Mouse (Mus musculus) embryo, embryonic 10.5 days (tissue): ENCODE results near the gene Xrcc1.
A peak's percentile ranks its signal among the peaks of the same experiment; 100 is the strongest.
"Not testable (repeated sequence)": the region's sequence is repeated elsewhere in the genome, so short reads cannot be mapped to it uniquely, and the experiment has no call there.

Experiments
- DNase-seq: peaks from one replicate; pipeline ENCODE4 v3.0.0-alpha.2; 2015; ENCODE audit warnings: low spot score

Gene Xrcc1

DNA sequence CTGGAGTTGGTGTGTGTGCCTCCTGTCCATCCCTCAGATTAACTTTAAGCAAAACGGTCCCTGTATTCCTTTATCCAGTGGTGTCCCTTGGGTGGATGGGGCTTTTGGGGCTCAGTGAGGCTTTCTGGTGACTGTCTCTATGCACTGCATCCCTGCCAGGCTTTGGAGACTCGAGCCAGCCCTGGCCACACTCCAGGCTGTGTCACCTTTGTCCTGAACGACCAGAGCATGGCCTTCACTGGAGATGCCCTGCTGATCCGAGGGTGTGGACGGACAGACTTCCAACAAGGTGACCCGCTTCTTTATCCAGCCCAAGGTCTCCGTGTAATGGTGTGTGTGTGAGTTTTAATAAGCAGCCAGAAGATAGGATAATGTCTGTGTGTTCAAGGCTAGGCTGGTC, 60.0 kb downstream of the Xrcc1 start:
- DNase-seq, result no peak

DNA sequence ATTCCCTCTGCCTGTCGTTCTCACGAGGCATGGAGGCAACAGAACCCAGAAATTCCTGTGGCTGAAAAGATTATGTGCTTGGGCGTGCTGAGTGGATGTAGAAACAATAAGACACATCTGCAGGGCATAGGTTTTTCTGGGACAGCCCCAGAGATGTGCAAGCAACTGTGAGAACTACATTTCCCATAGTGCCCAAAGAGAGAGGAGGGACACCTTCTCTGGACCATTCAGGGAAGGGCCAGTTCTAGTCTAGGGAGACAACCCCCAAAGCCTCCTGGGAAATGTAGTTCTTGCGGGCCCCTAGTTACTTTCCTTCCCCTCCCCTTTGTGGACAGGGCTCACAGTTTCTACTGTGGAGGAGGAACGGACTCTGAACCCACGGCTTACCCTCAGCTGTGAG, 61.9 kb downstream of the Xrcc1 start:
- peak; percentile 71 for DNase-seq

DNA sequence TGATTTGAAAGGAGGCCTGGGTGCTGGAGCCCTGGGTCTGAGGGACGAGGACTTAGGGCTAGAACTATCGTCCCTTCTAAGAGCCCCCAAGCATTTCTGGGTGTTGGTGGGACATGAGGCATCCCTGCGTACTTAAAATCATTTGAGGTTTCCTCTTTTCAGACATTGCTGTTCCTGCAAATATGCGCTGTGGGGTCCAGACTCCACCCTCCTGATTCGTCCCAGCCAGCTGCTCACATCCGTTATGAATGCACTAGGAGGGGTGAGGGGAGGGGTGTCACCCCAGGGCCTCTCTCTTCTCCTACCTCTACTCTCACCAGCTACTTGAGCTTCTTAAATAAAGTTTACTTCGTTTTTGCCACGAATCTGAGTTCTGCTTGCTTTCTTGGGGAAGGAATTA, 62.5 kb downstream of the Xrcc1 start:
- DNase-seq, result no peak

DNA sequence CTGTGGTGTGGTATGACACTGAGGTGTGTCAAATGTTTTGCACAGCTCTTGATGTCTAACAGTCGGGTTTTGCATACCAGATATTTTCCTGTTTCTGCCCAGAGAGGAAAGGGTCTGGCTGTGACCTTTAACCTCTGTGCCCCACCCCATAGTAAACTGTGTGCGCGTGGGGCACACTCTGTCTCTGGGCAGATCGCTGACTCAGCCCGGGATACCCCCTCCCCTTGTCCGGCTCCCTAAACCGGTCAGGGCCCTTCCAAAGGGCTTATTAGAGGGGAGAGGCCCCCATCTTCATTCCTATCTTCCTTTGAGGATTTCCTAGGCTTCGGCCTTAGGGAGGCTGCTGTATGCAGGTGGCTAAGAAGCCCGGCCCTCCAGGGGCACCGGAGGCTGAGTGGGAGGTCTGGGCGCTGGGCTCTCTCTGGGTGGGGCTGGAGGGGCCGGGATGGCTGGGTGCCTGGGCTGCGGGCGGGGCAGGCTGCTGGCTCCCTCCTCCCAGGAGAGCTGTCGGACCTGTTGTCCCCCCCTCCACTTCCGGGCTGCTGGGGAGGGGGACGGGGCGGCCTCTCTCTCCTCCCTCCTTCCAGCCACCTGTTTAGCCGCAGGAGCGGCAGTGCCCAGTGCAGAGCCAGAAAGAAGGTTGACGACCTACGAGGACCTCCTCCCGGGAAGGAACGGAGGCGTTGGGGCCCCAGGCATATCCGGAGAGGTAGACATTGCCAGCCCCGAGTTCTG, 64.2 kb downstream of the Xrcc1 start, which contains the start of gene Phldb3:
Gene Phldb3 (plus strand): TSS at position 620 of the 735 bp plus-strand sequence.
- no peak for DNase-seq

DNA sequence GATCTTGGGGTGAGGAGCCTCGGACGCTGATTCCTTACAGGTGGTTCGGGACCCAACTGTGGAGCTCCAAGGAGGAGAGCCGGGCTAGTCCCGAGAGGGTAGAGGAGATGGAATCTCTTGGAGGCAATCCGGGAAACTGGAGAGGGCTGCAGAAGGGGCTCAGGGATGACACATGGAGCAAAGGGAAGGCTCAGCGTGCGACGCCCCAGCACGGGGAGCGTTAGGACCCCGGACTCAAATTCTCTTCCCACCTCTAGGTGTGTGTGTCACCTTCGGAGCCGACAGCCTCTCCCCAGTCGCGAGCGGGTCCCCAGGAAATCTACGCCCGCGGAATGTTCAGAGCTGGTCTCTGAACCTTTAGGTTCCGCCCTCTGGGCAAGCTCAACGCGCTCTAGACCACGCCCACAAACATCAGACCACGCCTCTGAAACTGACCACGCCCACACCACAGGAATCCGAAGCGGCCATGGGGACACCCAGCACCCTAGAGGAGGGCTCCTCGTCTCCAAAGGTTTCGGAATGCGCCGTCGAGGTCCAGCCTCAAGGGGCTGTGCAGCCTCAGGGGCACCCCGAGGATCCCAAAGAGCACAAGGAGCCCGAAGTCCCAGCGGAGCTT, 64.9 kb downstream of the Xrcc1 start:
- DNase-seq, result peak; percentile 87

DNA sequence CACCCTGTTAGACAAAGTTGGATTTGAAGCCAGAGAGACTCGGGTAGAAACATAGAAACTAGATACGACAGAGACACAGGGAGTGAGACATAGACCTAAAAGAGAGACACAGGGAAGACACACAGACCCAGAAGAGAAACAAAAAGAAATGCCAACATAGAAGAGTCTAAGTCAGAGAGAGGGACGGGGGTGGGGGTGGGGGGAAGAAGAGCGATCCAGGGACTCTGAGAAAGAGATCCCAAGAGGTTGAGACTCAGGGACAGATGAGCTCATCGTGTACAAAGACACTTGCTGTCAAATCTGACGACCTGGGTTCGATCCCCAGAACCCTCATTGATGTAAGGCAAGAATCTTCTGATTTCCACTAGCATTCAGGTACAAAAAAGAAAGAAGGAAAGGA, 65.6 kb downstream of the Xrcc1 start:
- no peak for DNase-seq

DNA sequence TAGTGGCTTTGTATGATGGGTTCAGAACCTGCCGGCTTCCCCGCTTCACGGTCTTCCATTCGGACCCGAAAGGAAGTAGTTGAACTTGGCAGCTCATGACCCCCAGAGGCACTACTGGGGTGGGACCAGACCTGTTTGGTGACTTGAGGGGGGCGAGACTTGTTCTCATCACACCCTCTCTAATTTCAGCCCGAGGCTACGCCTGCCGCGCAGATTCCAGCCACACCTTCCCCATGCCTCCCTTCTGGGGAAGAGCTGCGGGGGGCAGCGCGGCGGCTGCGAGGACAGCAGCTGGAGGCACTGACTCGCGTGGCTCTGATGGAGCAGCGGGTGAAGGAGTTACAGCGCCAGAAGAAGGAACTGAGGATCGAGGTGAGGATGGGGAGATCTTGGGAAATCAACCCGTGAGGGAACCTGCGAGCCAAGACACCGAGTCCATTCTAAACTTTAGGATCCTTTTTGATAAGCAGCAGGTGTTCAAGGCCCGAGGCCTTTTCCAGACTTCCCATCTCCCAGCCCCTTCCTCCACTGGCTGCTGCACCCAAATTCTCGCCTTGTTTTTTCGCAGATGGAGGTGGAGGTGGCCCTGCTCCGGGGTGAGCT, 66.3 kb downstream of the Xrcc1 start:
- DNase-seq, result peak; percentile 8

DNA sequence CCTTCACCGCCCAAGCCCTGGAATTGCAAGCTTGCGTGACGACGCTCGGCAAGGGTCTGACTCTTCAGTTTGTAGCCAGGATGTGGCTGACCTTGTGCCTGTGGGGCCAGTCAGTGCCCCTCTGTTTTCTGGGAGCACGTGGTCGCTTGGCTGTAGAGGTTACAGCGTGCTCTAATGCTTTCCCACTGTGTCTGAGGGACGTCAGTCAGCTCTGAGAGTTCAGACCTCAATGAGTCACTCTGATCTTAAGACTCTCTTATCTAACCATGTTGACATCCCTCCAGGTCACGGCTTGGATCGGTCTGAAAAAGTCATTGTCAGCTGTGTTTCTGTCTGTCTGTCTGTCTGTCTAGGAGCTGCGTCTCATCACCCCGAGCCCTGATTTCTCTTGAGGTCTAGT, 68.7 kb downstream of the Xrcc1 start:
- no peak for DNase-seq

DNA sequence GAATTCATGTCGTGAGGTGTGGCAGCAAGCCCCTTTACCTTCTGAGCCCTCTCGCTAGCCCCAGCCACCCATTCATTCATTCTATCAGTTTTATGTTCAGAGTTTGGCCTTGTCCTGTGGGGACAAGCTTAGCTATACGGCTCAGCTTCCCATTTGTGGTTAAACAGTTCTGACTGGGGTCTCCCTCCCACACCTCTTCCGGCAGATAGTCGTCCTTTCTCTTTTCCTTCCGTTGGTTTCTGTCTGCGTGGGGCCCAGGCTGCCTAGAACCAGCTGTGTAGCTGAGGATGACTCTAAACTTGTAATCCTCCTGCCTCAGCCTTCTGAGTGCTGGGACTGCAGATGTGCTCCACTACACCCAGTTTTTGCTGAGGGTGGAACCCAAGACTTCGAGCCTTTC, 71.7 kb downstream of the Xrcc1 start:
- DNase-seq, result no peak

DNA sequence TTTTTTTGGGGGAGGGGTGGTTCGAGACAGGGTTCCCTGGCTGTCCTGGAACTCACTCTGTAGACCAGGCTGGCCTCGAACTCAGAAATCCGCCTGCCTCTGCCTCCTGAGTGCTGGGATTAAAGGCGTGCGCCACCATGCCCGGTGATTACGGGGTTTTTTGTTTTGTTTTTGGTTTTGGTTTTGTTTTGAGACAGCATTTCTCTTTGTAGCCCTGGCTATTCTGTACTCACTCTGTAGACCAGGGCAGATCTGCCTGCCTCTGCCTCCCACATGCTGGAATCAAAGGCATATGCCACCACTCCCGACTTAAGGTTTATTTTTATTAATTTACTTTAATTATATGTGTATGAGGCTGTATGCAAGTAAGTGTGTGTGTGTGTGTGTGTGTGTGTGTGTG, 72.3 kb downstream of the Xrcc1 start:
- not testable (repeated sequence) for DNase-seq

DNA sequence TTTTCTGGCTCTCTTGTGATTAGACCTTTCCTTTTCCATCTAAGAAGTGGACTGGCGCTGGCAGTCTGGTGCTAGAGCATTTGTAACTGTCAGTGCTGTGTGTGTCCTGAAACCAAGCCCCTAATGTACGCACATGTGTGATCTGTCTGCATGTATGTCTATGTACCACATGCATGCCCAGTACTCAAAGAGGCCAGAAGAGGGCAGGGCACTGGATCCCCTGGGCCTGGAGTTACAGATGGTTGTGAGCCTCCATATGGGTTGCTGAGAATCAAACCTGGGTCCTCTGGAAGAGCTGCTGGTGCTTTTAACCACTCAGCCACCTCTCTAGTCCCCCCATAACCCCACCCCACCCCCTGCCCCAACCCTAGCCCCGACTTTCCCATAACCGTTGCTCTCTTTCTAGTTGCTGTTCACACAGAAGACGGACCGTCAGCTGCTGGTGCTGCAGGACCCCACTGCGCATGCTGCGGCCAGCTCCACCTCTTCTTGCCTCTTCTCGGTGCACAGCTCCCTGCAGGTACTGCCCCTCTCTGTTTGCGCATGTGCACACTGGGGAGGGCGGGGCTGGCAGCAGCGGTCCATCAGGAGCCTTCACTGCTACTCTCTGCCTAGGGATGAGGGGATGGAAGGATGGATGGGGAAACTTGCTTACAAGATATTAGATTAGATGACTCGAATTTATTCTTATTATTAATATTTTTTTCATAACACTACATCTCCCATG, 73.7 kb downstream of the Xrcc1 start:
- DNase-seq, result no peak

DNA sequence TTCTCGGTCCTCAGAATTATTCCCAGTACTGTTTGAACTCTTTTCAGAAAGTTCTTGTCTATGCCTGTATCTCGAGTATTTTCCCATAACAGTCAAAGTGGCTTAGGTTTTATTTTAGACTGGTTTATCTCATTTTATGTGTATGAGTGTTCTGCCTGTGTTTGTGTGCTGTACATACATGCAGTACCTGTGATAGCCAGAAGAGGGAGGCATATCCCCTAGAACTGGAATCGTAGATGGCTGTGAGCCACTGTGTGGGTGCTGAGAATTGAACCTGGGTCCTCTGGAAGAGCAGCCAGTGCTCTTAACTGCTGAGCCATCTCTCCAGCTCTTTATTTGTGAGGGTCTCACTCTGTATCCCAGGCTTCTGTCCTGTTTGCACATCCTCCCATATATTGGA, 75.1 kb downstream of the Xrcc1 start:
- DNase-seq, result no peak

DNA sequence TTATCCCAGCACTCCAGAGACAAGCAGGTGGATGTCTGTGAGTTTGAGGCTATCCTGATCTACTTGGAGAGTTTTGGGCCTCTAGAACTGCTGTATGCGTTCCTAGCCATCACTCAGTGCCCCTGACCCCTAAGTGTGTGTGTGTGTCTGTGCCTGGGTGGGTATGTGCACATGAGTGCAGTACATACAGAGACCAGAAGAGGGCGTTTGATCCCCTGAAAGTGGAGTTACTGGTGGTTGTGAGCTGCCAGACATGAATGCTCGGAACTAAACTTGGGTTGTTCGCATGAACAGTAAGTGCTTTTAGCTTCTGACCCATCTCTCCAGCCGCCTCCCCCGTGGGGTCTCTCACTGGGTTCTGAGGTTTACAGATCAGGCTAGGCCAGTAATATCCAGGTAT, 76.9 kb downstream of the Xrcc1 start:
- no peak for DNase-seq
